Mouse (Mus musculus): Measurements from ENCODE around the gene Gm33543.

- TF ChIP-seq POLR2A (IDR thresholded peaks at IDR 0.05; ENCODE audit: control insufficient read depth, extremely low read depth, insufficient read depth, low read length, poor library complexity) (no peak), CTCF (IDR thresholded peaks at IDR 0.05; ENCODE audit: borderline replicate concordance, control insufficient read depth, extremely low read depth, insufficient read depth, low read length, poor library complexity) (no peak)
Observed at GRCm38 (mm10) chr10:95842789-95843637, at the start of gene Gm33543.
